Mouse (Mus musculus) bone marrow, adult 2 months (tissue): ENCODE measurements around the gene Plekhj1. TPM values are rescaled to one million over a fixed set of nuclear protein-coding genes. Genes with fewer than 3 reads are reported as not detected.

Source experiments
- H3K27ac ChIP-seq: fragments of 200-500 bp; 2 replicates; pipeline ENCODE4 v1.5.1; 2012; ENCODE audit warnings: low read depth, mild to moderate bottlenecking, control low read depth, inconsistent platforms, low read length; ENCODE audit not compliant: control insufficient read depth, poor library complexity, insufficient read depth
- H3K4me1 ChIP-seq: fragments of 200-500 bp; 2 replicates; pipeline ENCODE4 v1.6.1; 2011; ENCODE audit warnings: low read length; ENCODE audit not compliant: control insufficient read depth, insufficient read depth
- H3K4me3 ChIP-seq: fragments of 200-500 bp; replicated peaks from 2 replicates; pipeline ENCODE3; 2011; ENCODE audit warnings: mild to moderate bottlenecking, low read depth, low read length, control low read depth; ENCODE audit not compliant: control insufficient read depth
- CTCF ChIP-seq: fragments of 200-500 bp; IDR thresholded peaks from 2 replicates; pipeline ENCODE4 v1.5.1; 2011; ENCODE audit warnings: low read length, control low read depth; ENCODE audit not compliant: control insufficient read depth, insufficient read depth
- POLR2A ChIP-seq: fragments of 200-500 bp; IDR thresholded peaks from 2 replicates; pipeline ENCODE4 v1.6.1; 2011; ENCODE audit warnings: low read depth, mild to moderate bottlenecking, control low read depth, low read length, borderline replicate concordance; ENCODE audit not compliant: control insufficient read depth
- WGBS: fragments of 180-500 bp; shearing (Covaris S2); methylation state at CpG from one replicate; pipeline ENCODE4 v1.1.7; 2018; 5-methylcytosine and 5-hydroxymethylcytosine counted together
- polyA plus RNA-seq: library from polyadenylated mRNA; stranded (reverse); fragments of >200 nt; gene quantifications from 2 replicates; pipeline ENCODE4 v1.2.4, GENCODE M21; 2011; ENCODE audit warnings: low replicate concordance; ENCODE audit not compliant: missing spikeins, insufficient read depth, insufficient read length

The Plekhj1 gene
- polyA plus RNA-seq, 1 experiment, result 186 TPM

DNA sequence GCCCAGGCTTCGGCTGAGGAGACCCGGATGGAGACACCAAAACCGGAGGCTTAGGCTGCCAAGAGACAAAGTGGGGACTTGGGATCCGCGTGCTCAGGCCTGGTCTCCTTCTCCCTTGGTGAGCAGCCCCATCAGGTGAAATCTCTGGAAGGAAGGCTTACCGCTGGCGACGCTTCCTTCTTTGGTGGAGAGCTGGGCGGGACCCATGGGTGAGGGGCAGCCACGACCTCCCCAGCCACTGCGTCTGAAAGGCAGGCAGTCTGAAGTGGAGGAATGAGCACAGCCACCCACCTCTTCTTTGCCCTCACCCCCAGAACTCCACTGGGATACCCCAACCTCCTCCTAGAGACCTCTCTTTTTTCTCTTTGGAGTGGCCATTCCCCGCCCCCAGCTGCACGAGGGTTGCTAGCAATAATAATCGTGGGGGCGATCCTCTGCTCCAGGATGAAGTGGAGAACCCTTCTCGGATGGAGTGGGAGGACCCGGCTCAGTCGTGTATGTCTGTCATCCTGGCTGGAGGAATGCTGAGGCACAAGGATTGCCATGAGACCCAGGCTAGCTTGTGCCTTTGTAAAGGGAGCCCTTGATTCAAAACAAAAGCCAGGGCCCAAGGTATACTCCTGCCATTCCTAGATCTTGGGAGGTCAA, 10.7 kb upstream of the Plekhj1 start:
- H3K27ac ChIP-seq, result no peak overlapping the region
- WGBS, result 14% methylated on average over 18 of the region's 18 CpGs
- H3K4me3 ChIP-seq, result no peak overlapping the region
- TF ChIP-seq POLR2A, result no peak
- no peak for TF ChIP-seq CTCF
- H3K4me1 ChIP-seq, result no peaks in the 10 kb centered on the region

DNA sequence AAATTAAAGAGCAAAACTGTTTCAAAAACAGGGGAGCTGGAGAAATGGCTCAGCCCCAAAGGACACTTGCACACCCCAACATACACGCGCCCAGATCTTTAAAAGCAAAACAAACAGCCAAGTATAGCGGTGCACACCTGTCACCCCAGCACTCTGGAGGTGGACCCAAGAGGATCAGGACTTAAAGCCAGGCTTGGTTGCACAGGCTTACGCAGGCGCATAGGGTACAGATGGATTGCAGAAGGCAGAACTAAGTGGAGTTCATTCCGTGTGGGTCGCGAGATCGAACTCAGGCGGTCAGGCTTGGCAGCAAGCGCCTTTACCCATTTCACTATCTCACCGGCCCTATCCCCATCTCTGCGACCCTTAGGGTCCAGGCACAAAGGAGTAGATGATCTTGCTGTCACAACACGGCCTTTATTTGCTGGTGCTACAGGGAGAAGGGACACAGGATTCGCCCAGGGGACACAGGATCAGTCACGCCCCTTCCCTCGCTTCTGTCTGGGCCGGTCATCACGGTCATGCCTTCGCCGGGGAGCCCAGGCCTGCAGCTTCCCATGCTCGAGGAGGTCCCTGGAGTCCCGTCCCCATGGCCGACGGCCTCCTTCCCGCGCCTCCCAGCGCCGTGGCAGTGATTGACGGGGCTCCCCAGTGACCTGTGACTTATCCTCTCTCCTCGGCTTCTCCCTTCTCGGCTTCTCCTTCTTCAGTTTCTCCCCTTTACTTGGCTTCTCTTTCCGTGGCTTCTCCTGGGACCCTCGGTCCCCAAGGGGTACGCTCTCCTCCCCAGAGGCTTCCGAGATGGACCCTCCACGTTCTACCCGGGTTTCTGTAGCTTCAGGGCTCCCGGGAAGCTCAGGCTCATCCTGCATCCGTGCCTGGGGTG, 9.9 kb upstream of the Plekhj1 start:
- H3K4me3 ChIP-seq, result no peak overlapping the region
- no peak for TF ChIP-seq POLR2A
- TF ChIP-seq CTCF, result no peak
- WGBS, result 24% methylated on average over 40 of the region's 40 CpGs
- no peaks in the 10 kb centered on the region for H3K4me1 ChIP-seq
- H3K27ac ChIP-seq, result no peak overlapping the region

GRCm38 (mm10) chr10:80807057-80807627, 8.7 kb upstream of the Plekhj1 start:
- TF ChIP-seq CTCF, result no peak
- TF ChIP-seq POLR2A, result no peak; the same call in 1 of the 2 replicates
- Histone ChIP-seq H3K4me3 (peak overlapping the region; percentile 15), H3K27ac (no peak overlapping the region; the same call in 1 of the 2 replicates), H3K4me1 (no peaks in the 10 kb centered on the region)
- WGBS, result 2% methylated on average over 58 of the region's 58 CpGs

DNA sequence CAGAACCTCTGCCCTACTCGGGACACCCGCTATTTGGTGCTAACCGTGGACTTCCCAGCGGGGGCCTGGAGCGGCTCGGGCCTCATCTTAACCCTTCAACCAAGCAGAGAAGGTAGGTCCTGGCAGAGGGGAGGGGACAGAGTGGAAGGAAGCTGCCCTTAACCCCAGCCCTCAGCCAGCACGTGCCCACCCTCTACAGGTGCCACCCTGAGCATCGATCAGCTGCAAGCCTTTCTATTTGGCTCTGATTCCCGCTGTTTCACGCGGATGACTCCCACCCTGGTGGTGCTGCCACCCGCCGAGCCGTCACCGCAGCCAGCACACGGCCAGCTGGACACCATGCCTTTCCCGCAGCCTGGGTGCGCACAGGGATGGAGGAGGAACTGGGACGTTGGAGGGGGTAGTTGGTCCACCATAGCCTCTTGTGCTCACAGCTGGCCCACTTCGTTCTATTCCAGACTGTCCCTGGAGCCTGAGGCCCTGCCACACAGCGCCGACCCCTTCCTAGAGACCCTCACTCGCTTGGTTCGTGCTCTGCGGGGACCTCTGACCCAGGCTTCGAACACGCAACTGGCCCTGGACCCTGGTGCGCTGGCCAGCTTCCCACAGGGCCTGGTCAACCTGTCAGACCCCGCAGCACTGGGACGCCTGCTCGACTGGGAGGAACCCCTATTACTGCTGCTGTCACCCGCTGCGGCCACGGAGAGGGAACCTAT, 8.1 kb upstream of the Plekhj1 start:
- no peaks in the 10 kb centered on the region for H3K4me1 ChIP-seq
- WGBS, result 56% methylated on average over 34 of the region's 34 CpGs
- no peak for TF ChIP-seq CTCF
- TF ChIP-seq POLR2A, result no peak
- H3K4me3 ChIP-seq, result no peak overlapping the region
- no peak overlapping the region for H3K27ac ChIP-seq

GRCm38 (mm10) chr10:80805925-80806324, 7.5 kb upstream of the Plekhj1 start:
- WGBS, result 7% methylated on average over 3 of the region's 3 CpGs
- Histone ChIP-seq H3K27ac (no peak overlapping the region), H3K4me1 (no peaks in the 10 kb centered on the region)

DNA sequence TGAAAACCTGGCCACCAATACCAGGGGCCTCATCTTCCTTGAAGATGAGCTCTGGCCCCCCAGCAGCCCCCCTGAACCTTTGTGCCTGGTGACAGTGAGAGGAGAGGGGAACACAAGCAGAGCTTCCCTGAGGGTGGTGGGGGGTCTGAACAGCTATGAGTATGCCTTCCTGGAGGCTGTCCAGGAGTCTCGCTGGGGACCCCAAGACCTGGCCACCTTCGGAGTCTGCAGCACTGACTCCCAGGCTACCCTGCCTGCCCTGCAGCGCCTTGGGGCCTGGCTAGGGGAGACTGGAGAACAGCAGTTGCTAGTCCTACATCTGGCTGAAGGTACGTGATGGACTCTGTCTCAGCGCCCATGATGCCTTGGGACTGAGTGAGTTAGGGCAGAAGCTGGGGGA, 6.9 kb upstream of the Plekhj1 start:
- no peak overlapping the region for H3K27ac ChIP-seq

More at GRCm38 (mm10) chr10:80805925-80806324, 7.5 kb upstream of the Plekhj1 start:
- TF ChIP-seq POLR2A, result no peak
- peak; percentile 61 for TF ChIP-seq CTCF
- no peak overlapping the region for H3K4me3 ChIP-seq

GRCm38 (mm10) chr10:80804916-80805315, 6.5 kb upstream of the Plekhj1 start, which contains the start of gene Amh:
TSS of gene Amh (plus strand) at chr10:80805243.
- Histone ChIP-seq H3K4me3 (no peak within 1 kb of the TSS), H3K27ac (no peak within 1 kb of the TSS), H3K4me1 (no peaks in the 10 kb centered on the region)
- TF ChIP-seq POLR2A (no peak), CTCF (no peak)
- 81% methylated on average over 6 of the region's 6 CpGs for WGBS

More for the DNA sequence above, 6.9 kb upstream of the Plekhj1 start:
- WGBS, result 95% methylated on average over 5 of the region's 5 CpGs
- no peak overlapping the region for H3K4me3 ChIP-seq
- TF ChIP-seq CTCF (no peak), POLR2A (no peak)
- H3K4me1 ChIP-seq, result no peaks in the 10 kb centered on the region

DNA sequence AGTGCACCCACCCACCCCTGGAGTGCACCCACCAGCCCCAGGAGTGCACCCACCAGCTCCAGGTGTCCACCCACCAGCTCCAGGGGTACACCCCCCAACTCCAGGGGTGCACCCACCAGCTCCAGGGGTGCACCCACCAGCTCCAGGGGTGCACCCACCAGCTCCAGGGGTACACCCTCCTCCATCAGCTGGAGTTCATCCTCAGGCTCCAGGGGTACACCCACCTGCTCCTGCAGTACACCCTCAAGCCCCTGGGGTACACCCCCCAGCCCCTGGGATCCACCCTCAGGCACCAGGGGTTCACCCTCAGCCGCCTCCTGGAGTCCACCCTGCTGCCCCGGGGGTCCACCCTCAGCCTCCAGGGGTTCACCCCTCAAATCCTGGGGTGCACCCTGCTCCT, 5.9 kb upstream of the Plekhj1 start:
- peaks cover under 1% of the 10 kb centered on the region; the same call in 1 of the 2 replicates for H3K4me1 ChIP-seq

More for the DNA sequence above, 5.9 kb upstream of the Plekhj1 start:
- WGBS, result 88% methylated on average over 2 of the region's 2 CpGs
- Histone ChIP-seq H3K4me3 (no peak overlapping the region), H3K27ac (no peak overlapping the region)
- TF ChIP-seq POLR2A (no peak), CTCF (no peak)
